Mouse (Mus musculus) forebrain, embryonic 16.5 days (tissue): Measurements from ENCODE around the gene 4930447C04Rik. TPM values are rescaled to one million over a fixed set of nuclear protein-coding genes. Genes with fewer than 3 reads are reported as not detected.
A peak's percentile ranks its signal among the peaks of the same experiment; 100 is the strongest.

Experiments
- ATAC-seq: fragments of 200-750 bp; cut with Nextera tagmentation; 2 replicates; pipeline ENCODE4 v1.8.0; 2017; ENCODE audit warnings: mild to moderate bottlenecking, moderate library complexity
- H3K27ac ChIP-seq: fragments of 300-500 bp; sonication (generic); 2 replicates; pipeline ENCODE4 v1.5.1; 2014; ENCODE audit warnings: low read length, control low read depth
- H3K27me3 ChIP-seq: fragments of 300-500 bp; sonication (generic); replicated peaks from 2 replicates; pipeline ENCODE4 v1.6.1; 2014; ENCODE audit warnings: low read length; ENCODE audit not compliant: control insufficient read depth, insufficient read depth
- H3K36me3 ChIP-seq: fragments of 300-500 bp; sonication (generic); 2 replicates; pipeline ENCODE4 v1.6.1; 2014; ENCODE audit not compliant: control insufficient read depth, insufficient read depth
- H3K4me1 ChIP-seq: fragments of 300-500 bp; sonication (generic); replicated peaks from 2 replicates; pipeline ENCODE4 v1.6.1; 2014; ENCODE audit warnings: low read length; ENCODE audit not compliant: control insufficient read depth, insufficient read depth
- H3K4me2 ChIP-seq: fragments of 300-500 bp; sonication (generic); 2 replicates; pipeline ENCODE4 v1.6.1; 2014; ENCODE audit warnings: mild to moderate bottlenecking, low read length, control low read depth
- H3K4me3 ChIP-seq: fragments of 300-500 bp; sonication (generic); replicated peaks from 2 replicates; pipeline ENCODE4 v1.5.1; 2014; ENCODE audit warnings: mild to moderate bottlenecking, low read length, control low read depth
- H3K9ac ChIP-seq: fragments of 300-500 bp; sonication (generic); replicated peaks from 2 replicates; pipeline ENCODE4 v1.6.1; 2014; ENCODE audit warnings: low read depth, low read length, control low read depth
- H3K9me3 ChIP-seq: fragments of 300-500 bp; sonication (generic); 2 replicates; pipeline ENCODE4 v1.6.1; 2016; ENCODE audit warnings: low read length; ENCODE audit not compliant: control insufficient read depth
- WGBS: fragments of 180-500 bp; shearing (Covaris S2); extraction: QIAGEN DNeasy Blood & Tissue Kit; methylation state at CpG from one replicate; pipeline ENCODE4 v1.1.7; 2014; 5-methylcytosine and 5-hydroxymethylcytosine counted together
- polyA plus RNA-seq: library from polyadenylated mRNA; unstranded; fragments of >200 nt; fragmentation: Nextera tagmentation; extraction: Ambion mirVana; gene quantifications from 2 replicates; pipeline ENCODE4 v1.2.1, GENCODE M21; 2015

The 4930447C04Rik gene
- polyA plus RNA-seq, 1 experiment from 2014 or later: 3.4 TPM

DNA sequence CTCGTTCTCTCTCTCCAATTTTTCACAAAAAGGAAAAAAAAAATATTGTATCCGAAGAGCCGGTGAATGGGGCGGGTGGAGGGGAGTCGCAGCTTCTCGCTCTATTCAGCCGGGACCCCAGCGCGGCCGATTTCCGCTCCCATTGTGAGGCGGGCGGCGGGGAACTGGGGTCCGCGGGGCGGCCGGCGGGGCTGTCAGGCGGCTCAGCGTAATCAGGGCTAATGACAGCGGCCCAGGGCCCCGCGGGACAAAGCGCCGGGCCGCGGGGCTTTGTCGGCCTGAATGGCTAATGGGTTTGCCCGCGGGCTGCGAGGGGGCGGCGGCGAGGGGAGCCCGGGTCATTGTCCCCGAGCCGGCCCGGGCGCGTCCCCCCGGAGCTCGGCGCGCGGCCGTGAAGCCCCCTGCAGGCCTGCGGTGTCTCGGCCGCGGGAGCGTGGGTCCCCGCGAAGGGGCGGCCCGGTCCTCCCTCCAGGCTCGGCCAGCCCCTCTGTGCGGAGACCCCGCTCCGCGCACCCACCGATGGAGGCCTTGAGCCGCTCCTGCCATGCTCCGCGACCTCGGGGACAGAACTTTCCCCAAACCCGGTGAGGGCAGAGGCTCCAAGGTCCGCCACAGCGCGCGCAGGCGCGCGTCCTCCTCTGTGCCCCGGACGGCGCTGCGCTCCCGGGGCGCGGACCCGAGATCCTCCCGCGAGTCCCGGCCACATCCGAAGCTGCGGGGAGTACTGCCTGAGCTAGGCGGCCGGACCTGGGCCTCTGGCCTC, 4.9 kb upstream of the 4930447C04Rik start:
- H3K27me3 ChIP-seq: peaks cover 78% of the 10 kb centered on the region
- peak overlapping the region; percentile 23 for H3K4me3 ChIP-seq
- no peak overlapping the region for H3K27ac ChIP-seq
- H3K4me1 ChIP-seq: peaks cover 10% of the 10 kb centered on the region
- peak overlapping the region; percentile 45 for H3K4me2 ChIP-seq
- H3K36me3 ChIP-seq: no peaks in the 10 kb centered on the region
- peak; percentile 59; the same call in 1 of the 2 replicates for ATAC-seq
- under 1% methylated on average over 81 of the region's 89 CpGs for WGBS
- H3K9me3 ChIP-seq: no peaks in the 10 kb centered on the region
- H3K9ac ChIP-seq: no peak overlapping the region

GRCm38 (mm10) chr12:72944411-72945225, 4.0 kb upstream of the 4930447C04Rik start:
- H3K36me3 ChIP-seq: no peaks in the 10 kb centered on the region
- peaks cover 14% of the 10 kb centered on the region for H3K4me1 ChIP-seq
- no peak overlapping the region for H3K9ac ChIP-seq
- ATAC-seq: no peak
- no peak overlapping the region for H3K27ac ChIP-seq
- WGBS: under 1% methylated on average over 23 of the region's 24 CpGs
- peak overlapping the region; percentile 45 for H3K4me2 ChIP-seq
- H3K4me3 ChIP-seq: peak overlapping the region; percentile 23
- no peaks in the 10 kb centered on the region for H3K9me3 ChIP-seq
- peaks cover 79% of the 10 kb centered on the region for H3K27me3 ChIP-seq

DNA sequence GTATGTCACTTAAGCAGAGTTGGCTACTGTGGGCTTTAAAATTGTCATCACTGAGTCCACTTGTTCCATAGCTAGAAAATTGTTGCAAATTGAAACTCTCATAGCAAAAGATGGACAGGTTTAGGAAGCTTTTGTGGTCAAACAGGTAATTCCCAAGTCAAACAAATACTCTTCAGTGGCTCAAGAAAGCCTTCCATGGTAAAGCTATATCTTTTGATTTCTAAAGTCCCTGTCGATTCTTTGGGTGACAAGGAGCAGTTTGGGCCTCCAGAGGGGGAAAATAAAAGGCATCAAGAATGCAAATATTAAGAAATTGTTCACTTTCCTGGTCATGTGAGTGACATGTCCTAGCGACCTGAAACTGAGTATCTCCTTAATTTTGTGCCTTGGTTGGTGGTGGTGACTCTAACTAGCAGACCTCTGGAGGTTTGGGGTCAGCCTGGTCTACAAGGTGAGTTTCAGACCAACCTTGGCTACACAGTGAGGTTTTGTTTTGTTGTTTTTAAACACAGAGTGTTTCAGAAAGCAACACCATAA, 3.1 kb upstream of the 4930447C04Rik start:
- H3K27me3 ChIP-seq: peaks cover 81% of the 10 kb centered on the region
- no peak overlapping the region for H3K4me2 ChIP-seq
- no peak overlapping the region for H3K27ac ChIP-seq
- no peak for ATAC-seq
- WGBS: 10% methylated on average over 2 of the region's 2 CpGs
- no peak overlapping the region for H3K4me3 ChIP-seq
- H3K36me3 ChIP-seq: no peaks in the 10 kb centered on the region
- H3K9ac ChIP-seq: no peak overlapping the region
- H3K4me1 ChIP-seq: peaks cover 16% of the 10 kb centered on the region
- no peaks in the 10 kb centered on the region for H3K9me3 ChIP-seq

GRCm38 (mm10) chr12:72942171-72942570, 1.6 kb upstream of the 4930447C04Rik start:
- no peak overlapping the region for H3K27ac ChIP-seq
- H3K9me3 ChIP-seq: no peaks in the 10 kb centered on the region
- peaks cover 77% of the 10 kb centered on the region for H3K27me3 ChIP-seq
- peaks cover 16% of the 10 kb centered on the region for H3K4me1 ChIP-seq
- H3K9ac ChIP-seq: no peak overlapping the region
- H3K4me3 ChIP-seq: no peak overlapping the region
- WGBS: 16% methylated on average over 6 of the region's 6 CpGs
- no peak overlapping the region for H3K4me2 ChIP-seq
- no peak for ATAC-seq
- no peaks in the 10 kb centered on the region for H3K36me3 ChIP-seq

DNA sequence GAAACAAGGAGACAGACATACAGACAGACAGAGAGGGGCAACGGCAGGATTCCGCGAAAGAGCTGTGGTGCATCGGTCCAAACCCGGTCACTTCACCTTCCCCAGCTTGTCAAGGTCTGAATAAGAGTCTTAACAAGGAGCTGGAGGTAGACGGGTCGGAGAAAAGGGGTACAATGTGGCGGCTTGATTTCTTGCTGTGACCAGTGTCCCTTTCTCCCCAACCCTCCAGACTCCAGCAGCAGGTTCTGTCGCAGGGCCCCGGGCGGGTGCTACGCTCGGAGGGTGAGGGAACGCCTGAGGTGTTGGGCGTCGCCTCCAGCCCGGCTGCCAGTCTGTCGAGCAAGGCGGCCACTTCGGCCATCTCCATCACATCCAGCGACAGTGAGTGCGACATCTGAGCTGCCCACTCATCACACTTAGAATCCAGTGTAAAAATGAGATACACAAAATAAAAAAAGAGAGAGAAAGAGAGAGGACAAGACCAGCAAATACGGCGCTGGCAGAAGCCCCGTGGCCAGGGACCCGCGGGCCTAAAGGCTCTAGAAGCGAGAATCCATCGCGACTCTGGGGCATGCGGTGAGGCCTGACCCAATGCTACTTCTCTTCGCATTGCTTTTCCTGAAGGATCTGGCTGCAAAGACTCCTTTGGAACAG, 951 bp upstream of the 4930447C04Rik start:
- Histone ChIP-seq H3K4me1 (peaks cover 16% of the 10 kb centered on the region), H3K27ac (no peak overlapping the region), H3K4me3 (no peak overlapping the region), H3K9me3 (no peaks in the 10 kb centered on the region), H3K4me2 (no peak overlapping the region), H3K27me3 (peaks cover 76% of the 10 kb centered on the region), H3K36me3 (no peaks in the 10 kb centered on the region), H3K9ac (no peak overlapping the region)
- WGBS: 2% methylated on average over 32 of the region's 32 CpGs
- no peak for ATAC-seq

- whole genome bisulfite sequencing: 1% methylated on average over 11 of the region's 11 CpGs
- Histone ChIP-seq H3K4me1 (peaks cover 16% of the 10 kb centered on the region), H3K4me2 (no peak overlapping the region), H3K4me3 (no peak overlapping the region), H3K9me3 (no peaks in the 10 kb centered on the region), H3K36me3 (no peaks in the 10 kb centered on the region), H3K27ac (no peak overlapping the region), H3K27me3 (peaks cover 73% of the 10 kb centered on the region), H3K9ac (no peak overlapping the region)
- ATAC-seq: no peak
Observed at GRCm38 (mm10) chr12:72940822-72941397, 336 bp upstream of the 4930447C04Rik start.

DNA sequence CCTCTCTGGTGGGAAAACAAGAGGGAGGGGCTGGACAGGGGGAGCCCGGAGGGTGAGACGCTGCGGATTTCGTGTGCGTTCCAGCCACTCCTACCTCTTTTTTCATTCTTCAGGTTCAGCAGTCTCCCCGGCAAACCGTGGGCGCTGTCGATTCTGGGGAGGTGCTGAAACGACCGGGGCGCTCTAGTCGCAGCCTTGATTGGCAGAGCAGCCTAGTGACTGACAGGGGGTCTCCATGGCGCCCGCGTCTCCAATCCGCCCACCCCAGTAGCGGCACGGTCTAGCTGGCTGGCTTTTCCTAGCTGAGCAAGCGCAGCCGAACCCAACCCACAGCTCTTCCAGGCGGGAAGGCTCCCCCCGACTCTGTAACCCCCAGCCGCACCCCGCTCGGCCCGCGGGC, 958 bp downstream of the 4930447C04Rik start, which contains the start of gene Six6:
TSS of gene Six6 (plus strand) at position 277 of the 400 bp plus-strand sequence.
- Histone ChIP-seq H3K36me3 (no peaks in the 10 kb centered on the region), H3K9me3 (no peaks in the 10 kb centered on the region), H3K4me1 (peaks cover 6% of the 10 kb centered on the region), H3K9ac (no peak within 1 kb of the TSS), H3K4me3 (peak within 1 kb of the TSS; percentile 18; the same call in 1 of the 2 replicates), H3K27me3 (peaks cover 77% of the 10 kb centered on the region), H3K4me2 (0 out of 2 replicates have a peak within 1 kb of the TSS, but pooled peaks have one; percentile 19), H3K27ac (no peak within 1 kb of the TSS)
- ATAC-seq: peak; percentile 81
- WGBS: under 1% methylated on average over 28 of the region's 28 CpGs

DNA sequence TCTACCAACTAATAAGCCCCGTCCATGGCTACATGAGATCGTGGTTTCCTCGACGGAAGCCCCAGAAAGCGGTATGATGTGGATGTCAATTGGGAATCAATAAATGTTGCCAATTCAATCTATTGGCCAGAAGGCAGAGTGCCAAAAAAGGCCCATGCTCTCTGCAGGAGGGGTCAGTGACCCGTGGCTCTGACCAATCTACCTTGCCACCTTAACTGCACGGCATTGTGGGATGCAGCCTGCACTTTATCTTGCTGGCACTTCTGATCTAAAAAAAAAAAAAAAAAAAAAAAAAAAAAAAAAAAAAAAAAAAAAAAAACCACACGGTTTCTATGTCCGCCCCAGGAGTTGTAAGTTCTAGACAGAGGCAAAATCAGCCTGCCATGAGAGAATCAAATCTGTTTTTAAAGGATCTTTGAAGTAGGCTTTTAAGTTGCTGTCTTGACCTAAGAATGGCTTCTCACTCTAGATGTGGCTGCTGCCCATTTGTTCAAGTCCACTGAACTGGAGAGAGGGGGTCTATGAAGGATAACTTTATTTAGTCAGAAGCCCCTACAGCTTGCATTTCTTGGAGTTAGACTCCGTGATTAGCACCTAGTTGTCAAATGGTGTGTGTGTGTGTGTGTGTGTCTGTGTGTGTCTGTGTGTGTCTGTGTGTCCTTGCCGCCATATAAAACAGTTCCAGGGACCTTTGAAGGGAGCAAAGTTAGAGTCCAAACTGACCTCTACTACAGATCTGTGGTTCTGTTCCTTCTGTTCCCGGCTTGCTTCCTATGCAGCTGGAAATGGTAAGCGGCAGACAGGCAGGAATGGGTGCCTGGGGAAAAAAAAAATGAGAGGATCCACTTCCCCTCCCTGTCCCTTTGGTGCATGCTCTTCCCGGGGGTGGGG, 1.7 kb downstream of the 4930447C04Rik start:
- no peak for ATAC-seq
- Histone ChIP-seq H3K4me1 (peaks cover 6% of the 10 kb centered on the region), H3K4me2 (no peak overlapping the region), H3K27me3 (peaks cover 77% of the 10 kb centered on the region), H3K36me3 (no peaks in the 10 kb centered on the region), H3K9me3 (no peaks in the 10 kb centered on the region), H3K9ac (no peak overlapping the region), H3K4me3 (no peak overlapping the region), H3K27ac (no peak overlapping the region)
- 1% methylated on average over 14 of the region's 14 CpGs for whole genome bisulfite sequencing
